Mouse (Mus musculus): ENCODE results near the gene Tcf20.

DNA sequence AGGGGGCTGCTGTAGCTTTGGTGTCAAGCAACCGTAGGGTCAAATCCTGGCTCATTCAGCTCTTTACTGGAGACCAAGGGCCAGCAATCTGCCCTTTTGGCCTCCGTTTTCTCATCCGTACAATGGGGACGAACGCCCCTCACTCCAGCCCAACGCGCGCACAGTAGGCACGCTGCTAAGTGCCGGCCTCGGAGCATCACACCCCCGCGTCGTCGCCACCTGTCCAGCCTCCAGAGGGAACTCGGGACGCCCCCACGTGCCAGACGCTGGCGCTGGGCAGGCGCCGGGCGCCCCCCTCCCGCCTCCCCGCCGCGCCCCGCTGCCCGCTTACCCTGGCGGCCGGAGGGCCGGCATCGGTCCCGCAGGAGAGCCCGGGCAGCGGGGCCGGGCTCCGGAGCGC is 24.6 kb downstream of the Tcf20 start:
- no peak for TF ChIP-seq CTCF (IDR thresholded peaks at IDR 0.05; ENCODE audit: low read depth)
- no peak for TF ChIP-seq EP300 (IDR thresholded peaks at IDR 0.05; ENCODE audit: low read depth)
